Mouse (Mus musculus) adrenal gland, postnatal 36 days (tissue): ENCODE results near the gene Prl6a1. TPM values are rescaled to one million over a fixed set of nuclear protein-coding genes. Genes with fewer than 3 reads are reported as not detected.

ENCODE experiments used
- DNase-seq, 2 experiments: peaks; one replicate each; pipeline ENCODE4 v3.0.0; 2021; ENCODE audit warnings: mixed read lengths in 1 of 2
- long read RNA-seq, 2 experiments: library from polyadenylated mRNA; stranded (forward); transcript quantifications; one replicate each; pipeline ENCODE4 v2.0.0; 2021; ENCODE audit warnings: borderline sequencing depth in 2 of 2
- total RNA-seq, 2 experiments: library from RNA; stranded (reverse); gene quantifications; 2 replicates each; pipeline ENCODE4 v1.2.3; 2021

Gene Prl6a1
- total RNA-seq = not detected
- long read RNA-seq, experiment 1 = 0 reads
- long read RNA-seq, experiment 2 = 0 reads

- DNase-seq = no peak
Observed at GRCm38 (mm10) chr13:27312334-27313225, at the start of gene Prl6a1. Prl6a1 (plus strand) TSS chr13:27312627.

- no peak for DNase-seq
Observed at GRCm38 (mm10) chr13:27334989-27335388, 22.6 kb downstream of the Prl6a1 start.

GRCm38 (mm10) chr13:27342733-27343275 lies 30.4 kb downstream of the Prl6a1 start:
- no peak for DNase-seq

- DNase-seq = no peak
Observed at GRCm38 (mm10) chr13:27345373-27345772, 32.9 kb downstream of the Prl6a1 start, which contains the start of gene Prl8a2. Prl8a2 (plus strand) TSS chr13:27345673.

Other genes with a start within 250 kb of the Prl6a1 start
- not detected for gene Prl3d1, start 218.4 kb upstream of the Prl6a1 start, total RNA-seq
- gene Prl3d2, start 190.9 kb upstream of the Prl6a1 start, total RNA-seq = not detected
- gene Prl3d3, start 155.8 kb upstream of the Prl6a1 start, total RNA-seq = not detected
- not detected for gene Prl3c1, start 116.0 kb upstream of the Prl6a1 start, total RNA-seq
- not detected for gene Prl3b1, start 70.8 kb upstream of the Prl6a1 start, total RNA-seq
- not detected for gene Prl3a1, start 53.2 kb upstream of the Prl6a1 start, total RNA-seq
- gene Prl8a2, start 33.0 kb downstream of the Prl6a1 start, total RNA-seq = 1 to 10 TPM; 1.6 to 5.2 TPM
- not detected for gene Prl2b1, start 78.2 kb downstream of the Prl6a1 start, total RNA-seq
- not detected for gene Prl8a6, start 126.1 kb downstream of the Prl6a1 start, total RNA-seq
- gene Prl8a8, start 200.6 kb downstream of the Prl6a1 start, total RNA-seq = not detected